Mouse (Mus musculus) lung, postnatal 0 days (tissue): ENCODE measurements around the gene Ak5. TPM values are rescaled to one million over a fixed set of nuclear protein-coding genes. Genes with fewer than 3 reads are reported as not detected.

Experiments
- ATAC-seq: fragments of 200-750 bp; cut with Nextera tagmentation; 2 replicates; pipeline ENCODE4 v1.8.0; 2017; ENCODE audit warnings: moderate library complexity
- DNase-seq: peaks from one replicate; pipeline ENCODE4 v3.0.0-alpha.2; 2016; ENCODE audit warnings: low spot score
- H3K27ac ChIP-seq: fragments of 300-500 bp; sonication (generic); 2 replicates; pipeline ENCODE4 v1.5.1; 2014; ENCODE audit warnings: antibody characterized with exemption, mild to moderate bottlenecking, low read length, mixed read lengths
- H3K27me3 ChIP-seq: fragments of 300-500 bp; sonication (generic); replicated peaks from 2 replicates; pipeline ENCODE4 v1.6.1; 2014; ENCODE audit warnings: low read length, mixed read lengths; ENCODE audit not compliant: insufficient read depth
- H3K36me3 ChIP-seq: fragments of 300-500 bp; sonication (generic); 2 replicates; pipeline ENCODE4 v1.6.1; 2014; ENCODE audit warnings: low read length, mixed read lengths; ENCODE audit not compliant: insufficient read depth
- H3K4me1 ChIP-seq: fragments of 300-500 bp; sonication (generic); 2 replicates; pipeline ENCODE4 v1.6.1; 2014; ENCODE audit warnings: antibody characterized with exemption, low read depth, low read length, mixed read lengths; ENCODE audit not compliant: insufficient read depth
- H3K4me2 ChIP-seq: fragments of 300-500 bp; sonication (generic); replicated peaks from 2 replicates; pipeline ENCODE4 v1.6.1; 2014; ENCODE audit warnings: low read depth, mild to moderate bottlenecking, low read length, moderate library complexity, mixed read lengths
- H3K4me3 ChIP-seq: fragments of 300-500 bp; sonication (generic); 2 replicates; pipeline ENCODE4 v1.5.1; 2014; ENCODE audit warnings: low read depth, low read length
- H3K9ac ChIP-seq: fragments of 300-500 bp; sonication (generic); replicated peaks from 2 replicates; pipeline ENCODE4 v1.6.1; 2014; ENCODE audit warnings: low read depth, mild to moderate bottlenecking
- H3K9me3 ChIP-seq: fragments of 300-500 bp; sonication (generic); 2 replicates; pipeline ENCODE4 v1.6.1; 2016; ENCODE audit warnings: low read length, mixed read lengths
- CTCF ChIP-seq: IDR thresholded peaks from 2 replicates; pipeline ENCODE4 v1.5.1; 2016; ENCODE audit warnings: antibody characterized with exemption, mild to moderate bottlenecking
- EP300 ChIP-seq: IDR thresholded peaks from 2 replicates; pipeline ENCODE4 v1.6.1; 2016; ENCODE audit warnings: antibody characterized with exemption, mild to moderate bottlenecking, control low read depth
- WGBS: fragments of 180-500 bp; shearing (Covaris S2); extraction: QIAGEN DNeasy Blood & Tissue Kit; methylation state at CpG from one replicate; pipeline ENCODE4 v1.1.7; 2014; 5-methylcytosine and 5-hydroxymethylcytosine counted together
- polyA plus RNA-seq: library from polyadenylated mRNA; unstranded; fragments of >200 nt; fragmentation: Nextera tagmentation; extraction: Ambion mirVana; gene quantifications from 2 replicates; pipeline ENCODE4 v1.2.1, GENCODE M21; 2015

The Ak5 gene
- polyA plus RNA-seq, 1 experiment from 2014 or later: 0.47 TPM

- ATAC-seq: no peak
- no peak for DNase-seq
- Histone ChIP-seq H3K4me3 (no peak overlapping the region), H3K9ac (no peak overlapping the region), H3K27ac (no peak overlapping the region), H3K27me3 (no peaks in the 10 kb centered on the region), H3K9me3 (no peaks in the 10 kb centered on the region), H3K36me3 (no peaks in the 10 kb centered on the region), H3K4me1 (no peaks in the 10 kb centered on the region), H3K4me2 (no peak overlapping the region)
- no peak for TF ChIP-seq CTCF
- no peak for TF ChIP-seq EP300
- 45% methylated on average over 7 of the region's 7 CpGs for WGBS
These were observed 112.9 kb downstream of the Ak5 start for GRCm38 (mm10) chr3:152555216-152555615.

DNA sequence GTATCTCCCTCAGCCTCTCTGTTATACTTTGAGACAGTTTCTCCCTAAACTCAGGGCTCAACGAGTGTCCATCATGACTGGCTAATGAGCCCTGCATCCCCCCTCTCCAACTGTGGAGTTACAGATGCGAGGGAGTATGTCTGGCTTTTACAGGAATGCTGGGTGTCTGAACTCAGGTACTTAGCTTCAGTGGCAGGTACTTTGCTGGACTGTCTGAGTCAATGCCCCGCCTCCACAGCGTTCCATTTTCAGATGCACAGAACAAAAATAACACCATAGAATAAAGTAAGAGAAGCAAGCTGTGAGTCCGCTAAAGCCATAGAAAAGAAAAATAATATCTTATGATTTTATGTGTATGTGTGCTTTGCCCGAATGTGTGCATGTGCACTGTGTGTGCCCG, 113.8 kb downstream of the Ak5 start:
- no peaks in the 10 kb centered on the region for H3K27me3 ChIP-seq
- H3K9ac ChIP-seq: no peak overlapping the region
- 78% methylated on average over 7 of the region's 7 CpGs for WGBS
- H3K4me3 ChIP-seq: no peak overlapping the region
- DNase-seq (no peak), ATAC-seq (no peak)
- no peak overlapping the region for H3K27ac ChIP-seq
- H3K36me3 ChIP-seq: no peaks in the 10 kb centered on the region
- H3K9me3 ChIP-seq: no peaks in the 10 kb centered on the region
- TF ChIP-seq CTCF (no peak), EP300 (no peak)
- no peaks in the 10 kb centered on the region for H3K4me1 ChIP-seq
- no peak overlapping the region for H3K4me2 ChIP-seq

DNA sequence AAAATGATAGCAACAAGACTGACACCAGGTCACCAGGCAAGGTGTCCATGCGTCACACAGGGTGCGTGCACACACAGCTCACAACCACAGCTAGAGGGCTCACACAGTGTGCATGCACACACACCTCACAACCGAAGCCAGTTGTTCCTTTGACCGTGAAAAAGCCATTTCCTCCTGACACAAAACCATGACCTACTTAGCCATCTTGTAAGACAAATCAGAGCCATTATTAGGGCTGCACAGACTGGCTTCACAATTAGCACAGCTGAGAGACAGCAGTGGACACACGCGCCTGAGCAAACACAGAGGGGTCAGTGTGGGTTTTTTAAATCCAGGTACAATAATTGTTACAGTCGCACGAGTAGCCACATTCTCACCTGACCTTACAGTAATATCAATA, 115.5 kb downstream of the Ak5 start:
- no peak for TF ChIP-seq EP300
- WGBS: 83% methylated on average over 8 of the region's 8 CpGs
- no peaks in the 10 kb centered on the region for H3K27me3 ChIP-seq
- H3K36me3 ChIP-seq: no peaks in the 10 kb centered on the region
- no peak overlapping the region for H3K9ac ChIP-seq
- no peak overlapping the region for H3K4me2 ChIP-seq
- H3K9me3 ChIP-seq: no peaks in the 10 kb centered on the region
- no peaks in the 10 kb centered on the region for H3K4me1 ChIP-seq
- no peak for ATAC-seq
- no peak for DNase-seq
- H3K4me3 ChIP-seq: no peak overlapping the region
- H3K27ac ChIP-seq: no peak overlapping the region

- no peak for ATAC-seq
- Histone ChIP-seq H3K36me3 (no peaks in the 10 kb centered on the region), H3K27ac (no peak overlapping the region), H3K4me2 (no peak overlapping the region), H3K4me1 (no peaks in the 10 kb centered on the region), H3K9ac (no peak overlapping the region), H3K9me3 (no peaks in the 10 kb centered on the region), H3K4me3 (no peak overlapping the region), H3K27me3 (no peaks in the 10 kb centered on the region)
- 89% methylated on average over 7 of the region's 7 CpGs for WGBS
- no peak for TF ChIP-seq CTCF
- TF ChIP-seq EP300: no peak
- no peak for DNase-seq
These were observed 117.5 kb downstream of the Ak5 start for GRCm38 (mm10) chr3:152550528-152551115.

GRCm38 (mm10) chr3:152550031-152550430, 118.1 kb downstream of the Ak5 start:
- Histone ChIP-seq H3K27me3 (no peaks in the 10 kb centered on the region), H3K9me3 (no peaks in the 10 kb centered on the region), H3K9ac (no peak overlapping the region), H3K4me1 (no peaks in the 10 kb centered on the region), H3K27ac (no peak overlapping the region), H3K4me3 (no peak overlapping the region), H3K36me3 (no peaks in the 10 kb centered on the region), H3K4me2 (no peak overlapping the region)
- ATAC-seq (no peak), DNase-seq (no peak)
- TF ChIP-seq EP300 (no peak), CTCF (no peak)

GRCm38 (mm10) chr3:152544921-152545320, 123.2 kb downstream of the Ak5 start:
- H3K27me3 ChIP-seq: no peaks in the 10 kb centered on the region

GRCm38 (mm10) chr3:152542298-152542697, 125.9 kb downstream of the Ak5 start:
- H3K27ac ChIP-seq: no peak overlapping the region
- no peak overlapping the region for H3K9ac ChIP-seq
- no peak for DNase-seq
- WGBS: 71% methylated on average over 5 of the region's 5 CpGs
- no peaks in the 10 kb centered on the region for H3K4me1 ChIP-seq
- H3K4me2 ChIP-seq: no peak overlapping the region
- TF ChIP-seq CTCF: no peak
- TF ChIP-seq EP300: no peak
- no peaks in the 10 kb centered on the region for H3K9me3 ChIP-seq
- no peak overlapping the region for H3K4me3 ChIP-seq
- no peaks in the 10 kb centered on the region for H3K27me3 ChIP-seq
- no peaks in the 10 kb centered on the region for H3K36me3 ChIP-seq
- no peak for ATAC-seq

More at GRCm38 (mm10) chr3:152544921-152545320, 123.2 kb downstream of the Ak5 start:
- WGBS: 68% methylated on average over 3 of the region's 3 CpGs
- Histone ChIP-seq H3K4me2 (no peak overlapping the region), H3K4me3 (no peak overlapping the region), H3K36me3 (no peaks in the 10 kb centered on the region), H3K27ac (no peak overlapping the region), H3K4me1 (no peaks in the 10 kb centered on the region), H3K9ac (no peak overlapping the region), H3K9me3 (no peaks in the 10 kb centered on the region)
- TF ChIP-seq EP300 (no peak), CTCF (no peak)
- ATAC-seq (no peak), DNase-seq (no peak)
